Mouse (Mus musculus): ENCODE data around the gene Eid1.

GRCm38 (mm10) chr2:125659823-125660536, 12.9 kb upstream of the Eid1 start:
- TF ChIP-seq CTCF (IDR thresholded peaks at IDR 0.05; ENCODE audit: control insufficient read depth, insufficient read depth, insufficient read length) (no peak), MAX (IDR thresholded peaks at IDR 0.05) (no peak), CEBPB (IDR thresholded peaks at IDR 0.05; ENCODE audit: low read depth) (no peak), MYOG (IDR thresholded peaks at IDR 0.05; ENCODE audit: control insufficient read depth, extremely low read depth, insufficient read length) (no peak), USF1 (IDR thresholded peaks at IDR 0.05; ENCODE audit: low read depth) (no peak), FOSL1 (IDR thresholded peaks at IDR 0.05; ENCODE audit: insufficient read depth, low read length, poor library complexity, severe bottlenecking) (no peak)

Measured in C2C12 (cell line).